Mouse (Mus musculus): ENCODE data around the gene Trmt112. TPM values are rescaled to one million over a fixed set of nuclear protein-coding genes. Genes with fewer than 3 reads are reported as not detected.
"Not testable (repeated sequence)": the region's sequence is repeated elsewhere in the genome, so short reads cannot be mapped to it uniquely, and the experiment has no call there.

The Trmt112 gene
- total RNA-seq, 1 experiment from 2014 or later = 125 TPM

GRCm38 (mm10) chr19:6907094-6907493, 2.4 kb upstream of the Trmt112 start:
- ATAC-seq (ENCODE audit: extremely low read depth, insufficient number of reproducible peaks, low FRiP score, poor library complexity, severe bottlenecking) = no peak

- ATAC-seq (ENCODE audit: extremely low read depth, insufficient number of reproducible peaks, low FRiP score, poor library complexity, severe bottlenecking) = no peak
These were observed 1.5 kb upstream of the Trmt112 start for GRCm38 (mm10) chr19:6907811-6908540.

- no peak for ATAC-seq (ENCODE audit: extremely low read depth, insufficient number of reproducible peaks, low FRiP score, poor library complexity, severe bottlenecking)
These were observed 477 bp upstream of the Trmt112 start for GRCm38 (mm10) chr19:6909021-6909420.

- not testable (repeated sequence) for ATAC-seq (ENCODE audit: extremely low read depth, insufficient number of reproducible peaks, low FRiP score, poor library complexity, severe bottlenecking)
These were observed 808 bp downstream of the Trmt112 start for GRCm38 (mm10) chr19:6910306-6910705.

GRCm38 (mm10) chr19:6911101-6912074, 1.9 kb downstream of the Trmt112 start:
- no peak for ATAC-seq (ENCODE audit: extremely low read depth, insufficient number of reproducible peaks, low FRiP score, poor library complexity, severe bottlenecking)

- ATAC-seq (ENCODE audit: extremely low read depth, insufficient number of reproducible peaks, low FRiP score, poor library complexity, severe bottlenecking) = no peak
These were observed 2.9 kb downstream of the Trmt112 start for GRCm38 (mm10) chr19:6912205-6912970.

GRCm38 (mm10) chr19:6913036-6913435, 3.5 kb downstream of the Trmt112 start:
- ATAC-seq (ENCODE audit: extremely low read depth, insufficient number of reproducible peaks, low FRiP score, poor library complexity, severe bottlenecking) = no peak

GRCm38 (mm10) chr19:6913991-6914390, 4.5 kb downstream of the Trmt112 start:
- ATAC-seq (ENCODE audit: extremely low read depth, insufficient number of reproducible peaks, low FRiP score, poor library complexity, severe bottlenecking) = no peak

GRCm38 (mm10) chr19:6914540-6914939, 5.0 kb downstream of the Trmt112 start:
- ATAC-seq (ENCODE audit: extremely low read depth, insufficient number of reproducible peaks, low FRiP score, poor library complexity, severe bottlenecking) = no peak

- no peak for ATAC-seq (ENCODE audit: extremely low read depth, insufficient number of reproducible peaks, low FRiP score, poor library complexity, severe bottlenecking)
These were observed 5.8 kb downstream of the Trmt112 start for GRCm38 (mm10) chr19:6915276-6915675.

- ATAC-seq (ENCODE audit: extremely low read depth, insufficient number of reproducible peaks, low FRiP score, poor library complexity, severe bottlenecking) = no peak
These were observed 7.0 kb downstream of the Trmt112 start for GRCm38 (mm10) chr19:6916496-6916895.

GRCm38 (mm10) chr19:6918321-6918720, 8.8 kb downstream of the Trmt112 start:
- no peak for ATAC-seq (ENCODE audit: extremely low read depth, insufficient number of reproducible peaks, low FRiP score, poor library complexity, severe bottlenecking)

- no peak for ATAC-seq (ENCODE audit: extremely low read depth, insufficient number of reproducible peaks, low FRiP score, poor library complexity, severe bottlenecking)
These were observed 9.9 kb downstream of the Trmt112 start for GRCm38 (mm10) chr19:6919431-6919830.

- no peak for ATAC-seq (ENCODE audit: extremely low read depth, insufficient number of reproducible peaks, low FRiP score, poor library complexity, severe bottlenecking)
These were observed 10.6 kb downstream of the Trmt112 start for GRCm38 (mm10) chr19:6919876-6920740.

- ATAC-seq (ENCODE audit: extremely low read depth, insufficient number of reproducible peaks, low FRiP score, poor library complexity, severe bottlenecking) = no peak
These were observed 11.5 kb downstream of the Trmt112 start for GRCm38 (mm10) chr19:6920741-6921636.

- peak; percentile 89 for ATAC-seq (ENCODE audit: extremely low read depth, insufficient number of reproducible peaks, low FRiP score, poor library complexity, severe bottlenecking)
These were observed 12.4 kb downstream of the Trmt112 start, which contains the start of gene Esrra for GRCm38 (mm10) chr19:6921647-6922567. Esrra (minus strand) TSS chr19:6921813.

Data from neutrophil, adult 5-6 weeks (primary cell).